Mouse (Mus musculus) right cerebral cortex, postnatal 10 days (tissue): ENCODE measurements around the gene Kdm8.

Source experiments
- DNase-seq, 2 experiments: peaks; one replicate each; pipeline ENCODE4 v3.0.0; 2021; ENCODE audit warnings: low spot score in 2 of 2

The Kdm8 gene

DNA sequence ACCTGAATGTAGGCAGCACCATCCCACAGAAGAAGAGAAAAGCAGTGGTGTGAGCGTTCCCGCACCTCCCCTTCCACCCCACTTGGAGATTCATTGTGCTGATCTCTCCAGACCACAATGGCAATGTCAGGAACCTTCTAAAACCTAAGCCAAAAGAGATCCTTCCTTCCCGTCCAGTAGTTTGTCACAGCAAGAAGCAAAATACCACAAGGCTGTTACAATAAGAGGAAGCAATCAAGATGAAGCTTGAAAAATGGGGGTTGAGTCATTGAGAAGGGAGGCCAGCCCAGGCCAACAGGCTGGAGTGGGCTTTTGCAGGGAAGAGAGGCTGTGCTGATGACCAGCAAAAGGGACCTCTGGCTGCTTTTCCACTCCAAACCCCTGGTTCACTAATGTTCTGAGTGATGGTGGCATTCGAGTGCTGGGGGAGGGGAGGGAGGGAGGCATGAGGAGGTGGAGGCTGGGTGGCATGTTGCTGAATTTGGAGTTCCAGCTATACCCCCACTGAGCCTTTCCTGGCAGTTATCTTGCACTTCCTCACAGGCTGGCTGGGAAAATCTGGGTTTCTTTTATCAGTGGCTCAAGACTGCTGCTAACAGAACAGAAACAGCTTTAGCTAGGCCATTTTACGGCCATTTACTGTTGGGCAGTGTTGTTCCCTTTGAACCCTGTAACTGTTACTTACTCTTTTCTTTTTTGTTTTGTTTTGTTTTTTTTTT lies 59.1 kb downstream of the Kdm8 start:
- DNase-seq, result no peak

DNA sequence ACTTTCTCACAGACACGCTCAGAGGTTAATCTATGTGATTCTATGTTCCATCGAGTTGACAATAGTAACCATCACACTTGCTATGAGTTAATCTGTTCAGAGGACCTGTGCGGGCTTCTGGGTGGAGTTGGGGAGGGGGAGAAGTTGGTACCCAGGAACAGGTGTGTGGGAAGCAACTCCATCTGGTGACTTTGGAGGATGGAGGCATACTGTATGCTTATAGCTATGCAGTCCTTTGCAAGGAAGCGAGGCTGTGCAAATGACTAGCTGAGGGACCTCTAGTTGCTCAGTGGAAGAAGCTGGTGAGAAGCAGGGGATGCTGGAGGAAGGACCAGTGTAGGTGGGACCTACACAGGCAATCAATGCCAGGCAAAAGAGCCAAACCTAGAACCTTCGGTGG lies 60.1 kb downstream of the Kdm8 start:
- peak in 1 of 2 experiments; percentile 40 for DNase-seq

DNA sequence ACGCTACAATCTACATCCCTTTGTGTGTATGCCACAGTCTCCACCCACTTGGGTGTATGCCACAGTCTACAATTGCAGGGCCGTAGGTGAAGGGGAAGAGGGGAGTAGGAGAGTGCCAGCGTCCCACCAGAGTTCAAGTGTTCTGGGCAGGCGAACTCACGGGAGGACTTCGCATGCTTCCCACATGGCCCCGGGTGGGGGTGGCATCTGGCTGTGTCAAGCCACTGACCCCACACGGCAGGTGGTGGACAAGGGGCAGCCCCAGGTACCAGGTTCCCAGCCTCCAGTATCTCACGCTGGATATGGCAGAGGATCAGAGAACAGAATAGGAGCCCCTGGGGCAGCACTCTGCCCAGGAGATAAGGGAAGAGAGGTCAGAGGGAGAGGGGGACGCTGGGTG lies 61.1 kb downstream of the Kdm8 start:
- no peak for DNase-seq

DNA sequence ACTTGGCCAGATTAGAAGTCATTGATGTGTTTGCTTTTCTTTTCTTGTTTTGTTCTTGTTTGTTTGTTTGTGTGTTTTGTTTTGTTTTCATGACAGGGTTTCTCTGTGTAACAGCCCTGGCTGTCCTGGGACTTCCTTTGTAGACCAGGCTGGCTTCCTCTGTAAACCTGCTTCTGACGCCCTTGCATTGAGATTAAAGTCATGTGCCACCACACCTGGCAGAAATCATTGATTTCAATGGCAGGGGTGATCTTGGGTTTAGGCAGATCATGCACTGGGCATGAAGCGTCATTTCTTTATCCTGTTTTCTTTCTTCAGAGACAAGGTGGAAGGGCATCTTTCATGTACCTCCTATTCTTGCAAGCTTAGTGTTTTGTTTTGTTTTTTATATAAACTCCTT lies 62.8 kb downstream of the Kdm8 start:
- DNase-seq, result no peak

DNA sequence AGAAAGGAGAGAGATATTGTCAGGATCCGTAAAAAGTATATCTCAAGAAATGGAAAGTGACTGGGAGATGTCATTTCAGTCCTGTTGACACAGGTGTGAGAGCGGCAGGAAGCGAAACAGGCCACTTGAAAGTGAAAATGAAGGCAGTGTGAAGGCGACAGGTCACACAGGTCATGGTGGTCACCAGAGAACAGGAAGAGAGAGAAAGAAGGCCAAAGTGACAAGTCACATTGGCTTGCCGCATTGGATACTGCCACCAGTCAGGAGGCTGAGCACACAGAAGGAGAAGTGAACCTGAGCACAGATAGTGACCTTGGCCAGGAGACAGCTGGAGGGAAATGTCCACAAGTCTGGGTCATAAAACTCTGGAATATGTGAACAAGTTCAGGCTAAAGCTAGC lies 67.0 kb downstream of the Kdm8 start:
- no peak for DNase-seq

DNA sequence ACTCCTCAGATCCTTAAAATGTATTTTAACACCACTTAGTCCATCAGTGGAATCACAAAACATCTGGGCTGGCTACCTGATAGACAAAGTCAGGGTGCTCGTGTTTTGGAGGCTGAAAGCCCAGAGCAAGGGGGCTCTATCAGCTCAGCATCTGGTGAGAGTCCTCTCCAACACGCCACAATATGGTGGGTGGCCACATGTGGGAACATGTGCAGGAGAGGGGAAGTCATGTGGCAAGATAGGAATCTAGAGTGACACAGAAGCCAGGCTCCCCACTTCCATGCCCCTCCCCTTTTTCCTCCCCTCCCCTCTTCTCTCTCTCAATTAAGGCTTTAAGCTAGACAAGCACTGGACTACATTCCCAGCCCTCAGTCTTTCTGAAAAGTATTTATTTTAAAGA lies 67.4 kb downstream of the Kdm8 start:
- DNase-seq, result no peak
